Mouse (Mus musculus) right cerebral cortex, postnatal 14 days (tissue): ENCODE results near the gene Zic2.
"Not testable (repeated sequence)": the region's sequence is repeated elsewhere in the genome, so short reads cannot be mapped to it uniquely, and the experiment has no call there.

Source experiments
- DNase-seq: peaks from one replicate; pipeline ENCODE4 v3.0.0; 2022

Zic2 gene

DNA sequence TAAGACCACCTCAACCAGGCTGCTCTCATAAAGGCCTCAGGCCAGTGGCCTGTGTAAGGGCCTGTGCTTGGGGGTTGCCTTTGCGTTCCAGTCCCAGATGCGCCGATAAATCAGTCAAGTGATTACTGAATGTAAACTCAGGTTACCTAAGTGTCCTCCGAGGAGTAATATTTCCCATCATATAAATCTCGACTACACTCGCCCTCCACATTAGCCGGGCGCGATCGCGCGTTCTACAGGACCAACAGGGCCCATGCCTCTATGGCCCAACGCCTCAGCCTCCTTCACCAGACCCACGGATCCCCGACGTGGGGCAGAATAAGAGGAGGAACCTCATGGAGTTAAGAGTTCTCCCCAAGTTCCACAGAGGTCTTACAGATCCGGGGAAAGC lies 12.6 kb upstream of the Zic2 start:
- no peak for DNase-seq

DNA sequence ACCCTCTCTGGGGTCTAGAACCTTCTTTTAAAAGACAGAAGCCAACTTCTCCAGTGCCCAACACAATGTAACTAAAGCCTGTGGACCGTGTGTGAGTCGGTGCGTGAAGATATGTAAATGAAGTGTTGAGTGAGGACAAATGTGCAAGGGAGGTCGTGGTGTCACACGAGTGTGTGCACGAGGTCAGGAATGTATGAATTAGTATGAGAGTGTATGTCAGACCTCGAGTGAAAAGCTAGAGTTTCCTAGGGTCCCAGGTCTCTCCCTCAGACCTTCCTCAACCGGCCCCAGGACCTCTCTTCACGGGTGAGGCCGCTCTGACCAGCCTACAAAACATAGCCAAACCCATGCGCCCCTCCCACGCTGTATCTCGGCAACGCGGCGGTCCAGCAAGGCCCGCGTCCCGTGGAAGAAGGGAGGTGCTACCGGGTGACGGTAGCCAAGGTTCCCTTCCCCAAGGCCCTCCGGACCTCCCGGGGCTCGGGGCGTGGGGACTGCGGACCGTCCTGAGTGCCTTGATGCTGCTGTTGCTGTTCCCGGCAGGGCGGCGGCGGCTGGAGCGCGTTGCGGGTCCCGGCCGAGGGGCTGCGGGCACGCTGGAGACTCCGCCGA lies 12.0 kb upstream of the Zic2 start:
- DNase-seq: no peak

DNA sequence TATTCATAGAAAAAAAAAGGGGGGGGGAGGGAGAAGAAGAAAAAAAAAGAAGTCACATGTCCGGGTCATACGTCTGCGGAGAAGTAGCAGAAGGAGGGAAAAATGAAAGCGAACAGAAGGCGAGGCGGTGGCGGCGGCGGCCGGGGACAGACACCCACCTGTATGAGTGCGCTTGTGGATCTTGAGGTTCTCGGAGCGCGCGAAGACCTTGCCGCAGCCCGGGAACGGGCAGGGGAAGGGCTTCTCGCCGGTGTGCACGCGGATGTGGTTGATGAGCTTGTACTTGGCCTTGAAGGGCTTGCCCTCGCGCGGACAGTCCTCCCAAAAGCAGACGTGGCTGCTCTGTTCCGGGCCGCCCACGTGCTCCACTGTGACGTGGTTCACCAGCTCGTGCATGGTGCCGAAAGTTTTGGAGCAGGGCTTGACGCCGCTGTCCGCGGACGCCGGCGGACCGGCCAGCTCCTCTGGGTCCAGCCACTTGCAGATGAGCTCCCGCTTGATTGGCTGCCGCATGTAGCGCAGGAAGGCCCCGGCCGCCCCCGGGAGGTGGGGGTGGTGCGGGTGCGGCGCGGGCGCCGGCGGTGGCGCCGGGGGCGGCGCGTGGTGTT lies 11.4 kb upstream of the Zic2 start:
- DNase-seq: not testable (repeated sequence)

DNA sequence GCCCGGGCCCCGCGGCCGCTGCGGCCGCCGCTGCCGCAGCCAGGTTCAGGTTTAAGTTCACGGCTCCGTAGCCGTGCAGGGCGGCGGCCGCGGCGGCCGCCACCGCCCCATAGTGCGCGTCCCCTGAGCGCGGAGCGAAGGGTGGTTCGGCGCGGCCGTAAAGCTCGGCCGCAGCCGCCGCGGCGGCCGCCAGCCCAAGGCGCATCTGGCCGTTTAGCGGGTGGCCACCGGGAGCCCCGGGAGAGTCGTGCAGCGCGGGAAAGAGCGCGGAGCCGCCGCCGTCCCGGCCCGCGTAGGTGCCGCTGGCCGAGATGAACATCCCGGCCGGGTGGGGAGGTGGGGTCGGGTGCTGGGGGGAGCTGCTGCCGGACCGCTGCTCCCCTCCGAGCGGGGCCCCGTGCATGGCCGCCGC lies 10.9 kb upstream of the Zic2 start:
- no peak for DNase-seq

DNA sequence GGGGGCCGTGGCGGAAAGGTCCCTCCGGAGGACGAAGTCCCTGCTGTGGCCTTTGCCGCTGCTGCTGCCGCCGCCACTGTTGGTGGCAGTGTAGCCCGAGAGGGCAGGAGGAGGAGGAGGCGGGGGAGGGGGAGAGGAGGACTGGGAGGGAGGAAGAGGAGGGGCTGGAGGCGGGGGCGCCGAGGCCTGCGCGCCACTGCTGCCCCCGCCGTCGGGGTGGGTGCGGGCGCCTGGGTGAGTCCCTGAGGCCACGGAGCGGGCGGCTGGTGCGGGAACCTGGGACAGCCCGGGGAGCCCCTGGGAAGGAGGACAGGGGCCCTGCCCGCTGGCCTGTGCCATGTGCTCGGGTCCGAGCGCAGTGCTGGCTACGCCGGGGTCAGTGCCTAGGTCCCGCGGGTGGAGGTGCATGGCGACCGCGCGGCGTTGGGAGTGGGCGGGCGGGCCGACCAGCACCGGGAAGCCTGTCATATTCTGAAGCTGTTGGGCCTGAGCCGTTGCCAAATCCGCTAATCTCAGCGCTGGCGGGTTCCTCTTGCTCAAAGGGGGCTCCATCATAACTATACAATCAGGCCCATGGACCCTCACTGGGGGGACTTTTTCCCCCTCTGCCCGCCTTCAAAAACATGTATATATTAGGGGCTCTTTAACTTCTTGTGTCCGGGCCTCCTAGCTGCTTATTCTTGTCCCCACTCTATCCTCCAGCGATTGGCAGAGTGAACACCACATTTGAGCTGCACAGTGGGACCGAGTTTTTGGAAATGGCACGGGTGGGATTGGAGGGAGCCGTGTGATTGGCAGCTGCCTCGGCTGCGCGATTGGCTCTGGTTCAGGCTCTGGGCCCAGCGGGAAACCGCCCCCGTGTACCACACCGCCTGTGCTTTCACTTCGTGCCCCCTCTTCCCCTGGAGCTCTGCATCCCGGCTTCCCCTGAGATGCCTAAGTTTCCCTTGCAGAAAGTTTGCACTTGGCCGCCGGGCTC lies 10.2 kb upstream of the Zic2 start, which contains the start of gene Zic5:
Gene Zic5 (minus strand): TSS at position 915 of the 979 bp plus-strand sequence.
- DNase-seq: peak; percentile 36

DNA sequence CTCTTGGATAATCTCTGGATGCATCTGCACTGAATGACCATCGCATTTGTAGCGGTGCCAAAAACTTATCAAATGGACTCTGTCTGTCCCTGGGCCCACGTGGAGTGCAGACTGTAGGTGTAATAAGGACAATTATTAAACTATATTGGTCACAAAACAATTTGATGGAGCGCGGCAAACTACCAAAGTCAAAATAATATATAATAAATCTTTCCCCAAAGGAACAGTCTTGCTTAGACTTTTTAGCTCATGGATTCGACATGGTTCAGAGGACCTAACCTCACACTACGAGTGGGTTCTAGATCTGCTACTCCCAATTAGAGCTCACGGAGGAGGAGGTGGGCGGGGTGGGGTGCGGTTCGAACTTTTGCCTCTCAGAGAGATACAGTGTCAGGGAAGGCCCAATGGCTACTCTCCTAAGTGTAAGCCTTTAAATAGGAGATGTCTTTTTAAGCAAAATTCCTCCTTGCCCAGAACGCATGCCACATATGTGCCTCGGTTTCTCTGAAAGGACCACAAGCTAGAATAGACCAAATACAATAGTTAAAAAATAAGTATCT lies 9.2 kb upstream of the Zic2 start:
- DNase-seq: no peak

DNA sequence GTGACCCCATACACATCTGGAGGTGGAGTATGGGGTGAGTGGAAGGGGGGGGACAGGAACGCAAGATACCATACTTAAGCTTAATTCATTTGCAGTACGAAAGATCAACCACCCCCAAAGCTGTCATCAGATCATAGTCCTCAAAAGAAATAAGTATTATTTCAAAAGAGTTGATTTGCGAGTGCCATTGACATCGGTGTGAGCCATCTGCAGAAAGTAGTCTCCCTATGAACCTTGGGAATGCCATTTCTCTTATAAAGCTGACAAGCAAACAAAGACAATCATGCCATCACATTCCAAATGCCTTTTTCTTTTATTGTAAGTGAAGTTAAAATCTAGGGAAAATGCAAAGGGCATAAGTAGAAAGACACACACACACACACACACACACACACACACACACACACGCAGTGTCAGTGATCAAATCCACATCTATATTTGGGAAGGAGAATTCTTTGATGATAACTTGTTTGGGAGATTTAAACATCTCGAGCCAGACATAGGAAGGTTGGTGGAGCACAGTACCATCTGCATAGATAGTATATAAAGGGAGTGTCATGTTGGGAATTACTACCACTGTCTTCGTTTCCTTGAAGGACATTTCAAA lies 8.4 kb upstream of the Zic2 start:
- no peak for DNase-seq

DNA sequence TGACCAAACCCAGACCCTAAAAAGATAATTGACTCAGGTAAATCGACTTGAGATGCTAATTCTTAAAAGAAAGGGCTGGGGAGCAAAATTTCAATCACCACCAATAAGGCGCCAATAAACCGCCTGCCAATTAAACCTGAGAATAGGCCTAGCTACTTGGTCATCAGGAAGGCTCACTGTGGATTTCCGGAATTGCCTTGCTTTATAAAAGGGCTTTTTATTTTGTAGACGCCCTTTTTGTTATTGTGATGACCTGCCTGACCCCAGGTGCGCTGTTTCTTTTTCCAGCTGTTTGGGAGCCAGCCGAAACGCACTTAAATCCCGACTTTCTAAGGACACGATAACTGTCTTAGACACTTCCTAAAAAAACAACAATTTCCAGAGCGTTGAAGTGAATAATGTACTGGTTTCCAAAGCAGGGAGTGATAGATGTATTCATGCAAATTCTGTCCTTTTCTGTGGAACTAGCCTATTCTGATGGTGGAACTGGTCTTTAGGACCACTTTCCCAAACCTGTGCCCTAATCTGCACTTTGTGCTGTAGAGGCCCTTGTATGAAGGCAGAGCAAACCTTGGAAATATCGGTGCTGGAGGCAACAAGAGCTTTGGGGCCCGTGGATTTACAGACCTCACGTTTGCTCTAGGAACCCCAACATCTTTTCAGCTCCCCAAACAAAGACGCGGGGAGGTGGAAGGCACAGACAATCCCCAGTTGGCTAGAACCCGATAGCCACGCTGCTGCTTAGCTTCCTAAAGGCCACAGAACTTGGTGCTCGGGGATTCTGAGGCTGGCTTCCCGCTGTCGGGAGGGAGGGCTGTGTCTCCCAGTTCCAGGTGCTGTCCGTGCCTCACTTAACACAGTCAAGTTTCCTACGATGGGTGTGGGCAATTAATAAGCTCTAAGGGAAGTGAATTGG lies 7.1 kb upstream of the Zic2 start:
- DNase-seq: no peak

DNA sequence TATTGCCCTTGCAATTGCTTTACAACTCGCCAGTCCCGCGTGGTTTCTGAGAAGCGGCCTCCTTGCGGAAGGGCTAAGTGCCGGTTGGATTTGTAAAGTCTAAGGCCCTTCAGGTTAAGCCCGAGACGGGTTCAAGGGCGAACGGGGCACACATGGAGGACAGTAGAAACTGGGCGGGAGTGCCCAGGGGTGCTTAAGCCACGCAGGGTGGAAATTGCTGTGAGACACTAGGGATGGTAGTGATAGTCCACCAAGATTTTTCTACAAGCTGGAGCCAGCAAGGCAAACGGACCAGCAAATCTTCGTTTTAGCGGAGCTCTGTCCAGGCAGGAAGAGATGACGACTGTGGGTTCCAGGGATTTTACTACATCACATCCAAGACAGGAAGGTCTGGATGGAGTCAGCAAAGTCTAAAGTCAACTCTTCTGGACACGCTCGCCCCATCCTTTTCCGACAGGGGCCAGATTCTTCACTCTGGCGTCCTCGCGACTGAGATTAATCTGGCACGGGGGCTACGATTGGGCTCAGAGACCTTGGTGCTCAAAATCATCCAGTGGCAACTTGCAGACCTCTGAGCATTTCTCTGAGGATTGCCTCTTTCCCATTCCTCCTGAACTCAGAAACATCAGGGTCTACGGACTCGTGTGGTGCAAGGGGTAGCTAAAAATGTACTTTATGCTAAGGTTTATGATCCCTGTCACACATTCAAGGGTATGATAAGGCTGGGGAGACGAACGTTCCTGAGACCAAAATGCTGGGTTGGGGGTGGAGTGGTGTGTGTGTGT lies 6.1 kb upstream of the Zic2 start:
- DNase-seq: no peak

DNA sequence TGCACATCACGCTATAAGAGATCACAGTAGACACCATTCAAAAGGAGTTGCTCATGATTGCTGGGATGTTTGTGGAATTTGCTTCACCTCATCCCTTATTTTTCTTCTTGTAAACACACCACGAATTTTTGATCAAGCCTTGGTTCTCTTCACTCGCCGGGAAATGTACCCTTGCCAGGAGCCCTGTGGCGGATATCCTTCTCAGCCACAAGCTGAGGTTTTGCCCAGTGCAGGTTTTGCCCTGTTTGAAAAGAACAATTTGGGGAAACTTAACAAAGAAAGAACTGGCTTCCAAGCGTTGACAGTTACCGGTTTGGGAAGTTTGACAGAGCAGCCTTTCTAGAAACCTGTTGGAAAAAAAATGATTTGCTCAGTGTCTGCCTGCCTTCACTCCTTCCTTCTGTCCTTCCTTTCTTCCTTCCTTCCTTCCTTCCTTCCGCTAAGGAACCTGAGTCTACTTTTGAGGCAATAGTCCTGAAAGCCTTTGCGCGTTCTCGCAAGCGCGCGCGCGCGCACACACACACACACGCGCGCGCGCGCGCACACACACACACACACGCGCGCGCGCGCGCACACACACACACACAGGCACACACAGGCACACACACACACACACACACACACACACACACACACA lies 3.7 kb upstream of the Zic2 start:
- no peak for DNase-seq

DNA sequence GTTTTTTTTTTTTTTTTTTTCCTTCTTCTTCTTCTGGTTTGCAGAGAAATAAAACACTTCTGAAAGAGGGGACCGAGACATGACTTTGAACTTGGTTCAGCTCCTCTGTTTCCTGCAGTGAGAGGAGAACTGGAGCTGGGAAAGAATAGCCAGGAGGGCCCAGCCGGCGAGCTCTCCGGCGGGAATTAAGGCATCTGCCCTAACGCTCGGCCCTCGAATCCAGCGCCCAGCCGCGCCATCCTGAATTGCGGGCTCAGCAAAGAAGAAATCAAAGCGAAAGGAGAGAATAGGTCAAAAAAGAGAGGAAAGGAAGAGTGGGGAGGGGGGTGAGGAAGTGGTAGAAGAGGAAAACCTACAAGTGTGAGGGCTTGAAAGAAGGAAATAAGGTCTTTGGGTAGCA lies 3.1 kb upstream of the Zic2 start:
- DNase-seq: no peak

DNA sequence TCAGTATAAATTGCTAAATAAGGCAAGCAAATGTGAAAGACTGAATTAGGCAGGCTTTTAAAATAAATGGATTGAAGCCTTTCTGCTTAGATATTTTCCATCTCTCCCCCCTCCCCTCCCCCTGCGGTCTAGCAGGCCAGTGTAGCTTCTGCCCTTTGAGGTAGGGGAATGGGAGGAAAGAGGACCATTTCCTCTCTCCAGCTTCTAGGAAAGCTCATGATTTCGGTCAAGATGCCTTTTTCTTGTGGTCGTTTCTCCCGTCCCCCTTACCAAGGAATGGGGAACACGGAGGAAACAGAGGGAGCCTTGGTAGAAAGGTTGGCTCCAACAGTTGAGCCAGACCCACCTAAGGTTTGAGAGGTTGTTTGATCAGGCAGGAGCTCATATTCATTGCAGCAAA lies 2.6 kb upstream of the Zic2 start:
- DNase-seq: no peak

DNA sequence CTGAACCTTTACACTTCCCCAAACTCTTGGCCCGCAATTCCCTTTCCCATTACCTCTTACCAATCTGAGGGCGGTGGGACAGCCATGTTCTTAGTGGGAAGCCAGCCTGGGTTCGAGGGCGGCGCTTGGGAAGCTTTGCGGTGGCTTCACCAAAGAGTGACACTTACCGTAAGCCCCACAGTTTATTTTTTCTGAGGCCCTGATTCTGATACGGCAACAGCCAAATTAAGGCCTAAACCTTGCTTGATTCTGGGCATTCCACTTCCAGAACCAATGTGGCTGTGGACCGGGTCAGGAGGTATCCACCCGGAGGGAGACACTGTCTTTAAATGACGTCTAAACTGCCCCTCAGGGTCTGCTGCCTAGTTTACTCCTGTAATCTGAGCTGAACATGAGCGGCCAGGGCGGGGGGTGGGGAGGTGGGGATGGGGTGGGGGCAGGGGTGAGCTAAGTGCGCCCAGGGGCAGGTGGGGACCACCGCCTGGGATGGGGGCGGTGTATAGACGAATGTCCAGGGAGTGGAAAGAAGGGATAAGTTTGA lies 2.0 kb upstream of the Zic2 start:
- no peak for DNase-seq

DNA sequence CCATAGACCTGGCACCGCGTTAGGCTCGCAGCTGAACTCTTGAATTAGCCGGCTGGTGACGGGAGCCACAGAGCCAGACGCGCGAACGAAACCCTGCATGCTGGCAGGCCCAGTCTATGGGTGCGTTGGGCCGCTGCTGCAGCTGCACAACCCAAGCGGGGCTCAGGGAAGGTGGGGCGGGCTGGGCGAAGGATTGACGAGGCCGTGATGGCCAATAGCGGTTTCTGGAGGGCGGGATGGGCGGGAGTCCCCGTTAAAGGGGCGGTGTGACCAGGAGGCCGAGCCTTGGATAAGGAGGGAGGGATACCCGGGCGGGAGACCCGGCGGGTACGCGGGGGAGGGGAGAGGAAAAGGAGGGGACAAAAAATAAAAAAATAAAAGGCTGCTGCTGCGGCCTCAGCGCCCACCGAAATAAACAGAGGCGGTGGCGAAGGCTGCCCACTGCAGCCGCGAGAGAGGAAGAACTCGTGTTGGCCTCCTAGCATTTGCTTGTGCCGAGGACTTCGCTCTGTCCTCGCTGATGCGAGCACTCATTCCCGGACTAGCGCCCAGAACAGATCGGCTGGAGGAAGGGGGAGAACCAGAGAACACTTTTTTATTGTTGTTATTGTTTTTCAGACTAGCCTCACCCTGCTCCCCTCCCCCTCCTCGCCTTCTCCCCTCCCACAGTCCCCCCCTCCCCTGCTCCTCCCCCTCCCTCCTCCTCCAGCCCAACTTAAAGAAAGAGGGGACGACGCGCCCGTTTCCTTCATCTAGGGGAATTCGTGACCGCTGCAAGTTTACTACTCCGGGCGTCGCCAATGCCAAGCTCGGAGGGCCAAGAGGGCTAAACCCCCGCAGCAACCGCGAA lies 969 bp upstream of the Zic2 start:
- peak; percentile 37 for DNase-seq

DNA sequence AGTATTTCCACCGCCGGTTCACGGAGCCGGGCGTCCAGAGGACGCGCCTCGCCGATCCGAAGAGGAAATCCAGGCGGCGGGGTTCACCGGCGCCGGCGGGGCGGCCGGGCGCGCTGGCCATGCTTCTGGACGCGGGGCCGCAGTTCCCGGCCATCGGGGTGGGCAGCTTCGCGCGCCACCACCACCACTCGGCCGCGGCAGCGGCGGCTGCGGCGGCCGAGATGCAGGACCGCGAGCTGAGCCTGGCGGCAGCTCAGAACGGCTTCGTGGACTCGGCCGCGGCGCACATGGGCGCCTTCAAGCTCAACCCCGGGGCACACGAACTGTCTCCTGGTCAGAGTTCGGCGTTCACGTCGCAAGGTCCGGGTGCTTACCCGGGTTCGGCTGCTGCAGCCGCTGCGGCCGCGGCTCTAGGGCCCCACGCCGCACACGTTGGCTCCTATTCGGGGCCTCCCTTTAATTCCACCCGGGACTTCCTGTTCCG lies 364 bp downstream of the Zic2 start:
- no peak for DNase-seq

DNA sequence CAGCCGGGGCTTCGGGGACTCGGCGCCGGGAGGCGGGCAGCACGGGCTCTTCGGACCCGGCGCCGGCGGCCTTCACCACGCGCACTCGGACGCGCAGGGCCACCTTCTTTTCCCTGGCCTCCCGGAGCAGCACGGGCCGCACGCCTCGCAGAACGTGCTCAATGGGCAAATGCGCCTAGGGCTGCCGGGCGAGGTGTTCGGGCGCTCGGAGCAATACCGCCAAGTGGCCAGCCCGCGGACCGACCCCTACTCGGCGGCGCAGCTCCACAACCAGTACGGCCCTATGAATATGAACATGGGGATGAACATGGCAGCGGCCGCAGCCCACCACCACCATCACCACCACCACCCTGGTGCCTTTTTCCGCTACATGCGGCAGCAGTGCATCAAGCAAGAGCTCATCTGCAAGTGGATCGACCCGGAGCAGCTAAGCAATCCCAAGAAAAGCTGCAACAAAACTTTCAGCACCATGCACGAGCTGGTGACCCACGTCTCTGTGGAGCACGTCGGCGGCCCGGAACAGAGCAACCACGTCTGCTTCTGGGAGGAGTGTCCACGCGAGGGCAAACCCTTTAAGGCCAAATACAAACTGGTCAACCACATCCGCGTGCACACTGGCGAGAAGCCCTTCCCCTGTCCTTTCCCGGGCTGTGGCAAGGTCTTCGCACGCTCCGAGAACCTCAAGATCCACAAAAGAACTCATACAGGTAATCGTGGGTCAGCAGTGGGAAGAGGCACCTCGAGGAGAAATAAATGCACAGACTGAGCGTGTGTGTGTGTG lies 996 bp downstream of the Zic2 start:
- DNase-seq: no peak

DNA sequence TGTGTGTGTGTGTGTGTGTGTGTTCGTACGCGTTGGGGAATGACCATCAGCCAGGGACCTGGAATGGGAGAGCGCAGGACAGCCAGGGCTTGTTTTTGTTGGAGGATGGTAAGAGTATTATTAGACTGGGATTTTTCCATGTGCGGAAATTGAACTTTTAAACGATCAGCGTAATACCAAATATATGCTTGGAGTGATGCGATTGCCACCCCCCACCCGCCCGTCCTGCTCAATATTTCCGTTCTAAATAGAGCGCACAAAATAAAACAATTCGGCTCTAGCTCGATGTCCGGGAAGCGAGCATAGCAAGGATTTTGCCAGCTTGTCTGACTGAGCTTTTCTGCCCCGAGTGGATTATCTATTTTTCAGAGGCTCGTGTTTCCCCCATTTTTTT lies 1.6 kb downstream of the Zic2 start:
- DNase-seq: no peak

DNA sequence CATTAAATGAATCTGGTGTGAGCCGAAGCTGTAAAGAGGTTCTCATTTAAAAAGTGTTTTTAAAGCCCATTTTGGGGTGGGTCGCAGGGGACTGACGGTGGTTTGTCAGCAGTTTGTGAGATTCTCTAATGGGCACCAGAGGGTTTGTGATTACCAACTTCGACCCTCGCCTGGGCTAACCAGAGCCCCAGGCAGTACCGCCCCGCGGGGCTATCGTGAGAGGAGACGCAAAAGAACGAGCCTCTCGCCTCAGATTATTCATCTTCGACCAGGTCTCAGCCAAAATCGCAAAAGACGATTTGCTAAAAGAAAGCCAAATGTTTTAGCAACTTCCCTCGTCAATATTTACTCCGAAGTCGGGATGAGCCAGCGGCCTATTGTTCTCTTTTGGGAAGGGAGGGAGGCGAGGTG lies 2.0 kb downstream of the Zic2 start:
- no peak for DNase-seq
